In the genomic region with DNA sequence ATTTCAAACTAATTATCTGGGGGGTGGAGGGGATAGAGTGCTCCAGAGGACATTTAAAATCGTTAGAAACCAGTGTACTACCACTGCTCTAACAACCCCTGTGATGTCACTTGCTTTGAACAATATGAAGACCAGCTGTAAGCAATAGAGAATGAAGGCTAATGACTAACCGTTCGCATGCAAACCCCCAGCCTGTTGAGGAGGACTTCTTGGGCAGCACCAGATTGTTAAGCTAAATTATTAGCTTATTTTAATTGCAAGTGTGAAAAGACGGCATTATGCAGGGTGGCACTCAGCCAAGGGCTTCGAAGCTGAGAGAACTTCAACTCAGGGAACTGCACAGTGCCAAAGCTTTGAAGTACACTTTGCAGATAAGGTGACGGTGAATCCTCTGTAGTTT, we compare ENCODE assay signal across 10 mouse cellular contexts.
DNase-seq lines count a peak whose midpoint lies in the region; ATAC-seq and TF ChIP-seq lines count a peak whose summit lies in the region.
"Had no signal": no experiment of that assay in that cellular context is flagged by ENCODE, and none has a peak within 500 bp of the region (broad histone marks: within the 10 kb centered on the region; RNA-seq: fewer than 3 reads in every experiment).

No protein-coding gene starts in this region.

- ATAC-seq in intestine, embryonic 16.5 days: no peak

- H3K9ac ChIP-seq in intestine, embryonic 16.5 days (ENCODE audit: low read depth, low read length): no peak overlapping the region
- H3K9ac ChIP-seq: embryonic facial prominence, embryonic 15.5 days had no signal

- DNase-seq in cerebellum, postnatal 10 days: peak; percentile 28 to 42
- no peak for DNase-seq in cerebellum, adult 11 months
- peak; percentile 19 for DNase-seq in lung, postnatal 10 days
- no peak for DNase-seq in lung, adult 2 months
- DNase-seq in kidney, postnatal 10 days: peak; percentile 60
- DNase-seq in lung, postnatal 36 days: peak; percentile 4
- DNase-seq in adrenal gland, adult 18-20 months (ENCODE audit: low spot score in 2 of 2): no peak

- H3K4me1 ChIP-seq in lung, adult 2 months (ENCODE audit: control insufficient read depth, insufficient read depth, low read length): no peaks in the 10 kb centered on the region
- no peaks in the 10 kb centered on the region for H3K4me1 ChIP-seq in intestine, embryonic 16.5 days (ENCODE audit: control insufficient read depth, insufficient read depth, low read length)
- H3K4me1 ChIP-seq: embryonic facial prominence, embryonic 15.5 days; megakaryocyte, embryonic 14.5 days had no signal

- H3K27me3 ChIP-seq in intestine, embryonic 16.5 days (replicated peaks; ENCODE audit: control insufficient read depth, insufficient read depth, low read length): no peaks in the 10 kb centered on the region
- H3K27me3 ChIP-seq: embryonic facial prominence, embryonic 15.5 days; megakaryocyte, embryonic 14.5 days had no signal

- TF ChIP-seq CTCF in lung, adult 2 months (IDR thresholded peaks at IDR 0.05; ENCODE audit: insufficient read depth, low read length): no peak

- H3K9me3 ChIP-seq in intestine, embryonic 16.5 days (ENCODE audit: control insufficient read depth, low read length): no peaks in the 10 kb centered on the region
- H3K9me3 ChIP-seq: embryonic facial prominence, embryonic 15.5 days had no signal

- no peak overlapping the region for H3K4me2 ChIP-seq in intestine, embryonic 16.5 days (ENCODE audit: low read depth, low read length)
- H3K4me2 ChIP-seq: embryonic facial prominence, embryonic 15.5 days had no signal

- TF ChIP-seq POLR2A in lung, adult 2 months (IDR thresholded peaks at IDR 0.05; ENCODE audit: borderline replicate concordance, extremely low read depth, low read depth, low read length): no peak

- H3K27ac ChIP-seq in intestine, embryonic 16.5 days (ENCODE audit: low read length): no peak overlapping the region
- H3K27ac ChIP-seq: embryonic facial prominence, embryonic 15.5 days had no signal

- no peaks in the 10 kb centered on the region for H3K36me3 ChIP-seq in intestine, embryonic 16.5 days (ENCODE audit: control insufficient read depth, insufficient read depth, low read length)
- H3K36me3 ChIP-seq: embryonic facial prominence, embryonic 15.5 days had no signal

- WGBS in lung, adult 2 months: 49% methylated on average over 6 of the region's 6 CpGs
- WGBS in intestine, embryonic 16.5 days: 54% methylated on average over 6 of the region's 6 CpGs

- H3K4me3 ChIP-seq in lung, adult 2 months (replicated peaks; ENCODE audit: extremely low read depth, low read depth, low read length): no peak overlapping the region
- H3K4me3 ChIP-seq in intestine, embryonic 16.5 days (ENCODE audit: low read length): no peak overlapping the region
- H3K4me3 ChIP-seq: embryonic facial prominence, embryonic 15.5 days; megakaryocyte, embryonic 14.5 days had no signal

Comparison
In these comparisons a context has a peak if more than half of its experiments do, and no peak if none do; other contexts are left out.
1. DNase-seq: peak in cerebellum, postnatal 10 days (2 of 2), lung, postnatal 10 days (single experiment), kidney, postnatal 10 days (single experiment) and lung, postnatal 36 days (single experiment); none in cerebellum, adult 11 months (single experiment), lung, adult 2 months (single experiment) and adrenal gland, adult 18-20 months (0 of 2).